Mouse (Mus musculus): ENCODE measurements around the gene Ephb4. TPM values are rescaled to one million over a fixed set of nuclear protein-coding genes. Genes with fewer than 3 reads are reported as not detected.

Gene Ephb4
- 27.3 and 35.6 TPM in 2 replicates for polyA plus RNA-seq (2014; fragmentation: Nextera tagmentation; extraction: Ambion mirVana)

GRCm38 (mm10) chr5:137349384-137350204, at the start of gene Ephb4:
Gene Ephb4 (plus strand): TSS chr5:137350109.
- ATAC-seq (replicated peaks; ENCODE audit: insufficient number of reproducible peaks, low FRiP score, low TSS enrichment) = peak; percentile 93
- H3K9ac ChIP-seq (ENCODE audit: low read depth, low read length) = peak within 1 kb of the TSS; percentile 88
- no peaks in the 10 kb centered on the region for H3K9me3 ChIP-seq (replicated peaks; ENCODE audit: control insufficient read depth, low read length)
- peak within 1 kb of the TSS; percentile 96 for H3K27ac ChIP-seq (ENCODE audit: low read depth, low read length)
- H3K4me1 ChIP-seq (ENCODE audit: control insufficient read depth, insufficient read depth, low read length) = peaks cover 25% of the 10 kb centered on the region
- peak within 1 kb of the TSS; percentile 78 for H3K4me3 ChIP-seq (ENCODE audit: low read depth, low read length)
- H3K36me3 ChIP-seq (ENCODE audit: control insufficient read depth, insufficient read depth, low read length) = peaks cover 9% of the 10 kb centered on the region
- H3K4me2 ChIP-seq = peak within 1 kb of the TSS; percentile 90
- WGBS (ENCODE audit: insufficient replicate concordance) = 2% methylated on average over 32 of the region's 32 CpGs
- H3K27me3 ChIP-seq (ENCODE audit: control insufficient read depth, insufficient read depth, low read length) = no peaks in the 10 kb centered on the region

- H3K4me3 ChIP-seq (ENCODE audit: low read depth, low read length) = no peak overlapping the region
- WGBS (ENCODE audit: insufficient replicate concordance) = 88% methylated on average over 21 of the region's 21 CpGs
- no peaks in the 10 kb centered on the region for H3K9me3 ChIP-seq (replicated peaks; ENCODE audit: control insufficient read depth, low read length)
- peaks cover 29% of the 10 kb centered on the region for H3K4me1 ChIP-seq (ENCODE audit: control insufficient read depth, insufficient read depth, low read length)
- no peak overlapping the region for H3K4me2 ChIP-seq
- ATAC-seq (replicated peaks; ENCODE audit: insufficient number of reproducible peaks, low FRiP score, low TSS enrichment) = no peak
- no peak overlapping the region for H3K9ac ChIP-seq (ENCODE audit: low read depth, low read length)
- H3K36me3 ChIP-seq (ENCODE audit: control insufficient read depth, insufficient read depth, low read length) = peaks cover 71% of the 10 kb centered on the region
- no peak overlapping the region for H3K27ac ChIP-seq (ENCODE audit: low read depth, low read length)
- H3K27me3 ChIP-seq (ENCODE audit: control insufficient read depth, insufficient read depth, low read length) = no peaks in the 10 kb centered on the region
These were observed 48.7 kb upstream of the Ephb4 start for GRCm38 (mm10) chr5:137301253-137301652.

- Histone ChIP-seq H3K9ac (ENCODE audit: low read depth, low read length) (peak overlapping the region; percentile 56), H3K36me3 (ENCODE audit: control insufficient read depth, insufficient read depth, low read length) (peaks cover 50% of the 10 kb centered on the region), H3K4me1 (ENCODE audit: control insufficient read depth, insufficient read depth, low read length) (peaks cover 31% of the 10 kb centered on the region), H3K9me3 (replicated peaks; ENCODE audit: control insufficient read depth, low read length) (no peaks in the 10 kb centered on the region), H3K4me3 (ENCODE audit: low read depth, low read length) (no peak overlapping the region), H3K27ac (ENCODE audit: low read depth, low read length) (0 out of 2 replicates have a peak overlapping the region, but pooled peaks have one; percentile 41), H3K27me3 (ENCODE audit: control insufficient read depth, insufficient read depth, low read length) (no peaks in the 10 kb centered on the region), H3K4me2 (peak overlapping the region; percentile 76)
- ATAC-seq (replicated peaks; ENCODE audit: insufficient number of reproducible peaks, low FRiP score, low TSS enrichment) = no peak
- WGBS (ENCODE audit: insufficient replicate concordance) = 36% methylated on average over 4 of the region's 4 CpGs
These were observed 46.3 kb upstream of the Ephb4 start for GRCm38 (mm10) chr5:137303609-137304008.

GRCm38 (mm10) chr5:137304165-137304564, 45.7 kb upstream of the Ephb4 start:
- Histone ChIP-seq H3K4me1 (ENCODE audit: control insufficient read depth, insufficient read depth, low read length) (peaks cover 31% of the 10 kb centered on the region), H3K27ac (ENCODE audit: low read depth, low read length) (peak overlapping the region; percentile 41; the same call in 1 of the 2 replicates), H3K4me2 (peak overlapping the region; percentile 76)

DNA sequence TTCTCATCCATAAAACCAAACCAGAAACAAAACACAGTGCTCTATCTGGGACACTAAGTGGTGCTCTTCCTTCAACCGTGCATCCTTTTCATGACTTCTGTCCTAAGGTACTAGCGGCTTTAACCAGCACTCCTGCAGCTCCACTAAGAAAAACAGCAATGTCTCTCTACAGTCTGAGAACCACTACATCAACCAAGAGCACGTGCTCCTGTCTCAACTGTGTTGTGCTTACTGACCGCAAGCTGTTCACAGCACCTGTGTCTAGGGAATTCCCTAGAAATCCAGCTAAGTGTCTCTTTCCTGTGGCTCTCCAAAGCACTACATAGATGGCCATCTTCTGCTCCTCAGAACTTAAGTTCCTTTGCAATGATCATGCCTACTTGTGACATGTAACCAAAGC, 45.1 kb upstream of the Ephb4 start:
- Histone ChIP-seq H3K36me3 (ENCODE audit: control insufficient read depth, insufficient read depth, low read length) (peaks cover 50% of the 10 kb centered on the region), H3K27me3 (ENCODE audit: control insufficient read depth, insufficient read depth, low read length) (no peaks in the 10 kb centered on the region), H3K9me3 (replicated peaks; ENCODE audit: control insufficient read depth, low read length) (no peaks in the 10 kb centered on the region), H3K4me1 (ENCODE audit: control insufficient read depth, insufficient read depth, low read length) (peaks cover 31% of the 10 kb centered on the region), H3K4me2 (peak overlapping the region; percentile 76), H3K27ac (ENCODE audit: low read depth, low read length) (no peak overlapping the region), H3K4me3 (ENCODE audit: low read depth, low read length) (peak overlapping the region; percentile 21), H3K9ac (ENCODE audit: low read depth, low read length) (no peak overlapping the region; the same call in 1 of the 2 replicates)
- no peak for ATAC-seq (replicated peaks; ENCODE audit: insufficient number of reproducible peaks, low FRiP score, low TSS enrichment)
- WGBS (ENCODE audit: insufficient replicate concordance) = 64% methylated on average over 4 of the region's 4 CpGs

More at GRCm38 (mm10) chr5:137304165-137304564, 45.7 kb upstream of the Ephb4 start:
- Histone ChIP-seq H3K4me3 (ENCODE audit: low read depth, low read length) (peak overlapping the region; percentile 21), H3K27me3 (ENCODE audit: control insufficient read depth, insufficient read depth, low read length) (no peaks in the 10 kb centered on the region), H3K9me3 (replicated peaks; ENCODE audit: control insufficient read depth, low read length) (no peaks in the 10 kb centered on the region), H3K9ac (ENCODE audit: low read depth, low read length) (peak overlapping the region; percentile 56), H3K36me3 (ENCODE audit: control insufficient read depth, insufficient read depth, low read length) (peaks cover 50% of the 10 kb centered on the region)
- 74% methylated on average over 3 of the region's 3 CpGs for WGBS (ENCODE audit: insufficient replicate concordance)
- no peak for ATAC-seq (replicated peaks; ENCODE audit: insufficient number of reproducible peaks, low FRiP score, low TSS enrichment)

DNA sequence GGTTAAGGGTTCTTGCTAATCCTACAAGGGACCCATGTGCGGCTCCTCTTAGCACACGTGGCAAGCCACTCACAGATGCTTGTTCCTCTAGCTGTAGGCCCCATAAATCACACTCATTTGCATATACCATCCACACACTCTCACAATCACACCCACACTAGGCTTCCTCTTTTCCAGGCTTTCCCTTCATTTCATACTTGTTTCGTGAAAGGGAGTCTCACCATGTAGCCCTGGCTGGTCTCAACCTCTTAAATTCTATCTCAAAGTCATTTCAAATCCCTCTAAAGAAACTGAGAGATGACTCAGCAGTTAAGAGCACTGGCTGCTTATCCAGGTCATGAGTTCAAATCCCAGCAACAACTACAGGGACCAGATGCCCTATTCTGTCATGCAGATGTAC, 44.1 kb upstream of the Ephb4 start:
- WGBS (ENCODE audit: insufficient replicate concordance) = 77% methylated on average over 3 of the region's 3 CpGs
- H3K27me3 ChIP-seq (ENCODE audit: control insufficient read depth, insufficient read depth, low read length) = no peaks in the 10 kb centered on the region
- H3K4me1 ChIP-seq (ENCODE audit: control insufficient read depth, insufficient read depth, low read length) = peaks cover 31% of the 10 kb centered on the region
- no peak for ATAC-seq (replicated peaks; ENCODE audit: insufficient number of reproducible peaks, low FRiP score, low TSS enrichment)
- H3K4me2 ChIP-seq = peak overlapping the region; percentile 76
- H3K36me3 ChIP-seq (ENCODE audit: control insufficient read depth, insufficient read depth, low read length) = peaks cover 46% of the 10 kb centered on the region
- H3K9ac ChIP-seq (ENCODE audit: low read depth, low read length) = no peak overlapping the region
- H3K9me3 ChIP-seq (replicated peaks; ENCODE audit: control insufficient read depth, low read length) = no peaks in the 10 kb centered on the region
- H3K4me3 ChIP-seq (ENCODE audit: low read depth, low read length) = peak overlapping the region; percentile 90
- no peak overlapping the region for H3K27ac ChIP-seq (ENCODE audit: low read depth, low read length)

DNA sequence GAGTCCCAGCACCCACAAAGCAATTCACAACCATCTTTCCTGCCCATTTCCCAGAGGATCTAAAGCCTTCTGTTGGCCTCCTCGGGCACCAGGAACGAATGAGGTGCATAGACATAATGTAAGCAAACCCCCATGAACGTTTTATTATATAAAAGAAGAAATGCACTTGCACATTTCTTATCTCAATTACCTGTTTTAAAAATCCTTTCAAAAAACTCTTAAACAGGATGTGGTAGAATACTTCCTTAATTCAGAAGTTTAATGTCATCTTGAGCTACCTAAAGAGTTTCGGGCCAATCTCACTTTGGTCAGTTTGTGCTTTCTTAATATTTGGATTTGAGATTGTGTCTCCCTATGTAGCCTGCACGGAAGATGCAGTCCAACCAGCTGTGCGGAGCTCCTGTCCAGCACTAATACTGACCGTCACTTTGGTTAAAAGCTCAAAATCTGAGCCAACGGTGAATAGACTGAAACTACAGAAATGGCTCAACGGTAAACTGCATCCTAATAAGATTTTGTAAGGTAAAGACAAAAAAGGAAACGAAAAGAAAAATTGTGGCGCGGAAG, 43.4 kb upstream of the Ephb4 start:
- peak overlapping the region; percentile 76 for H3K4me2 ChIP-seq
- 14% methylated on average over 12 of the region's 12 CpGs for WGBS (ENCODE audit: insufficient replicate concordance)
- peaks cover 31% of the 10 kb centered on the region for H3K4me1 ChIP-seq (ENCODE audit: control insufficient read depth, insufficient read depth, low read length)
- H3K9ac ChIP-seq (ENCODE audit: low read depth, low read length) = peak overlapping the region; percentile 94
- H3K4me3 ChIP-seq (ENCODE audit: low read depth, low read length) = peak overlapping the region; percentile 90
- H3K9me3 ChIP-seq (replicated peaks; ENCODE audit: control insufficient read depth, low read length) = no peaks in the 10 kb centered on the region
- H3K27ac ChIP-seq (ENCODE audit: low read depth, low read length) = peak overlapping the region; percentile 97
- H3K36me3 ChIP-seq (ENCODE audit: control insufficient read depth, insufficient read depth, low read length) = peaks cover 40% of the 10 kb centered on the region
- no peaks in the 10 kb centered on the region for H3K27me3 ChIP-seq (ENCODE audit: control insufficient read depth, insufficient read depth, low read length)
- ATAC-seq (replicated peaks; ENCODE audit: insufficient number of reproducible peaks, low FRiP score, low TSS enrichment) = no peak

DNA sequence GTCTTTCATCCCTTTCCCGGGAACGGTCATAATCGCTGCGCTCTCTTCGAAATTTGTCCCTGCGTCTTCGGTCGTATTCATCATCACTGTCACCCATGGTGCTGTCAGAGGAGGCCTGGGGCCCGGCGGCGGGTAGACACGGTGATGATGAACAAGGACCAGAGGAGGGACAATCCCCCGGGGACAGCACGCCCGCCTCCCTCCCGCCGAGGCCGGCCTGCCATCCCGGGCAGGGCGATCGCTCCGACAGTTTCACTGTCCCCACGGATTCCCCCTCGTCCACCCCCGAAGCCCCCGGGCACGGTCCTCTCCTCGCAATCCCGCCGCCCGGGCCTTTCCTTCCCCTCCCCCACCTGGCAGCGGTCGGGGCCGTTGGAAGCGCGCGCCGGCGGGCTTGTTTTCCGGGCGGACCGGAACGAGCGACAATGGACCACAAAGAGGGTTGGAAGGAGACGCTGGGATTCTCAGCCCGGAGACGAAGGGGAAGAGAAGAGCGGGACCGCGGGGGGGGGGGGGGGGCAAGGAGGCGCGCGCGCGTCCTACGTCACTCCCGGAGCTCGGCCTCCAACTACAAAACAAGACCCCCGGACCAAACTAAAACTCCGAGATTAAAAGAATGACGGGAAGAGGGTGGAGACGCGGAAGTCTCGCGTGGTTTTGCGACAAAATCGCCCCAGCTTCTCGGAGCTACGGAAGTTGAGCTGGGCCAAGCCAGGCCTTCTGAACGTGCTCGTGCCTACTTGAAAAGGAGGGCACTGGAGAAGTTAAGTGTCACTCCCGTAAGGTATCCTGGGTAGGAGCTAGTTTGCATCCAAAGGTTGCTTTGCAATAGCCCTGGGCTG, 42.6 kb upstream of the Ephb4 start, which contains the start of gene Srrt:
Gene Srrt, minus strand, starts transcription at position 604 of the 842 bp plus-strand sequence.
- under 1% methylated on average over 62 of the region's 72 CpGs for WGBS (ENCODE audit: insufficient replicate concordance)
- Histone ChIP-seq H3K9ac (ENCODE audit: low read depth, low read length) (peak within 1 kb of the TSS; percentile 94), H3K4me3 (ENCODE audit: low read depth, low read length) (peak within 1 kb of the TSS; percentile 90), H3K4me1 (ENCODE audit: control insufficient read depth, insufficient read depth, low read length) (peaks cover 35% of the 10 kb centered on the region), H3K36me3 (ENCODE audit: control insufficient read depth, insufficient read depth, low read length) (peaks cover 34% of the 10 kb centered on the region), H3K4me2 (peak within 1 kb of the TSS; percentile 76), H3K9me3 (replicated peaks; ENCODE audit: control insufficient read depth, low read length) (no peaks in the 10 kb centered on the region), H3K27me3 (ENCODE audit: control insufficient read depth, insufficient read depth, low read length) (no peaks in the 10 kb centered on the region), H3K27ac (ENCODE audit: low read depth, low read length) (peak within 1 kb of the TSS; percentile 97)
- peak; percentile 83 for ATAC-seq (replicated peaks; ENCODE audit: insufficient number of reproducible peaks, low FRiP score, low TSS enrichment)

Data from heart, embryonic 11.5 days (tissue).